Mouse (Mus musculus): Measurements from ENCODE around the gene Epha10.
"Not testable (repeated sequence)": the region's sequence is repeated elsewhere in the genome, so short reads cannot be mapped to it uniquely, and the experiment has no call there.

Epha10 gene

DNA sequence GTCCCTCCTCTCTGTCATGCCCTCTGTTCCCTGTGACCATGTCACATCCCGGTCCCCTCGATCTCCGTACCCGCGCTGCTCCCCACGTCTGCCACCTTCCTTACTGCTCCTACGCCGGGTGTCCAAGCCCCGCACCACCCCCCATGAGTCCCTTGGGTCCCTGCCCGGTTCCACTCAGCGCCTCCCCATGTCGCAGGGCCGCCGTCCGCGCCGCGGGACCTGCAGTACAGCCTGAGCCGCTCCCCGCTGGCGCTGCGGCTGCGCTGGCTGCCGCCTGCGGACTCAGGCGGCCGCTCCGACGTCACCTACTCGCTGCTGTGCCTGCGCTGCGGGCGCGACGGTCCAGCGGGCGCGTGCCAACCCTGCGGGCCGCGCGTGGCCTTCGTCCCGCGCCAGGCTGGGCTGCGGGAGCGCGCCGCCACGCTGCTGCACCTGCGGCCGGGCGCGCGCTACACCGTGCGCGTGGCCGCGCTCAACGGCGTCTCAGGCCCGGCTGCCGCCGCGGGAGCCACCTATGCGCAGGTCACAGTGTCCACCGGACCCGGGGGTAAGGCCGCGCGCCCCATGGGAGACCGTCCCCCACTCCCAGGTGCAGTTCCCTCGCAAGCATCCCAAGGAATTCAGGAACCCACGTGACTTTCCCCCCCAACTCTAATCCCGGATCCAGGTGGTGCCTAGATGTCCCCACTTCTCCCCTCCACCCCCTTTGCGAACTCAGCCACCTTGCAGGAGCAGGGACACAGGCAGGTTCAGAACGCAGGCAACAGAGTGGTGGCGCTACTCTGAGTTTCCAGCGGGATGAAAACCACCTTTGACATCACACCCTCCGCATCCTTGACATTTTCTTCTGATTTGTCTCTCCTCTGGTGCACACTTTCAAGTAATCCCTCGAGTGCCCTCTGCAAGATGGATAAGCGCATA, 14.1 kb downstream of the Epha10 start:
- no peak for DNase-seq

DNA sequence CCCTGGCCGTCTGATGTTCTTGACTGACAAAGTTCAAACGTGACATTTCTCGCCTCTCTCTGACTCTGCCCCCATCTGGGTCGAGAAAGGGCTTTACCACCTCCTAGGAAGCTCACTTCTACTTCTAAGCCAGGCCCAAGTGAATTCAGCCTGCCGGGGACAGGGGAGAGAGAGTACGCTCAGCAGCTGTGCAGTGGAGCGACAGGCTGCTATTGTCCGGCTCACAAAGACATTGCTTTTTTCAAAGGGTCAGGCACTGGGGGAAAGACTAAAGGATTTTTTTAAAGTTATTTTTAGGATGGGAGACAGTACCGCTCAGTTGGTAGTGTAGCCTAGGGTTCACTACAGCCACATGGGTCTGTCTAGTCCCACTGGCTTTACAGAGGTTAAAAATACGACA, 17.7 kb downstream of the Epha10 start:
- no peak for DNase-seq

DNA sequence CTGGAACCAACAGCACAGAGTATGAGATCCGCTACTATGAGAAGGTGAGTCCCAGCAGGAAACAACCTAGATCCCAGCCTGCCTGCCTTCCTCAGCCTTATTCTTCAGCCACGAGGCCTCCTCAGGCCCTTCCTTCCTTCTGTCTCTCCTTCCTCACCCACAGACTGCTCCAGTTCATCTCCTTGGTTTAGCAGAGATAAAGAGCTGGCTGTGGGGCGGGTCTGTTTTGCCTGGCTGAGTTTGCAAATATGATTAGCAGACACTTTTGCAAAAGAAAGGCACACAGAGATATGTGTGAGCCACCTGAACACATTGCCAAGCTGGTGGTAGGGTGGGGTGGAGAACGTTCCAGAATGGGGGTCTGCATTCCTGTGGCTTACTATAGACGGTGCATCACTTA, 19.2 kb downstream of the Epha10 start:
- DNase-seq, result no peak

DNA sequence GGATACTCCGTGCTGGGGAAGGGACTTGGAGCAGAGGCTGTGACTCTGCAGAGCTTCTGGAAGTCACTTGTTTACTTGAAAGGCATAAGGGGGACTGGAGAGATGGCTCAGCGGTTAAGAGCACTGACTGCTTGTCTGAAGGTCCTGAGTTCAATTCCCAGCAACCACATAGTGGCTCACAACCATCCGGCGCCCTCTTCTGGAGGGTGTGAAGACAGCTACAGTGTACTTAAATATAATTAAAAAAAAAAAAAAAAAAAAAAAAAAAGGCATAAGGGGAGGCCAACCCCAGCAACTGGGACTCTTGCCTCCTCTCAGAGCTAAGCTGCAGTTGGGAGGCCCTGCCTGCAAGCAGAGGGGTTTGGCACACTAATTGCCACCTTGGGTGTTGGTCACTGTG, 24.7 kb downstream of the Epha10 start:
- DNase-seq, result no peak

DNA sequence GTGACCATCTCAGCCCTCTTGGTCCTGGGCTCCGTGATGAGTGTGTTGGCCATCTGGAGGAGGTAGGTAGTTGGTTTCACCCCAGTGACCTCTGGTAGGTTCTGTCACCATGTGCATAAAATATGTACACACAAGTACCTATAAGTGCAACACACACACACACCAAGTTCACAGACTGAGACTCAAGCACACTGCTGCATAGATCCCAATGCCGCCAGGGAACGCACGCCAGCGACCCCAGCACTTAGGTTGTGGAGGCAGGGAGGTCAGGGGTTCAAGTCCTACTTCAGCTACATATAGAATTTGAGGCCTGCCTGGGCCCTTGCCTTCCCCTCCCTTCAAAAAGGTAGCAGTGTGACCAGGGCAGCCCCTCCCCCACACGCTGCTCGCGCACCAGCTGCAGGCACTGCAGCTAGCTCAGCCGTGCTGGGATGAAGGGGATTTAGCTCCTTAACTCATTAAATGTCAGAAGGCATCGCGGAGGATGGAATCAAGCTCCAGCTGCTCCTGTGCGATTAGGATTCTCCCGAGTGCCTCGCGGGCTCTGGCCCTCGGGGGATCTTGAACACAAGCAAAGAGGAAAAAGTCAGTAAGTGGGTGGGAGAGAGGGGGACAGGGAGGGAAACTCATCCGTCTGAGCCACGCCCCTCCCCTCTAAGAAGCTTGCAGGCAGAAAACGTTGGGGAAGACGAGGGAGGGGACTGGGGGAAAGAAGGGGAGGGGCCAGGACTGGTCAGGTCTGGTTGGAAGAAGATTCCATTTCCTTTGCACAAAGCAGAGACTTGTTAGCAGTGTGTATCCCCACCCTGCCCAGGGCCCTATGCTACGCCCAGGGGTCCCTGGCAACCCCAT, 25.5 kb downstream of the Epha10 start:
- no peak for DNase-seq

DNA sequence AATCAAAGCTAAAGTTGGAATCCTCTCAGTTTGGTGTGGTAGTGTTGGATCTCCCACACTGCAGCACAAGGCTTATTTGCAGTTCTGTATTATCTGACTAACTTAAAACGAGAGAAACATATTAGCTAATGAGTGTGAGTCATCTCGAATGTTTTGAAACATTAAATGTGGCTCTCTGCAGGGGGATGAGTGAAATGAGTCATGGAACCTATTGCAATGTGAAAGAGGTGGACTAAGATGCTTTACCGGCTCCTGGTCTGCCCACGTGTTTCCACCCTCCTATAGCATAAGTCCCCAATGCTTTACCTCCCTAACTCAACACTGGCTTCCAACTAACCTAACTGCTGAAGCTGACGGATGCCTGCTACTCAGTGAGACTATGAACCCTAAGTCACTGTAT, 47.4 kb downstream of the Epha10 start:
- no peak for DNase-seq

DNA sequence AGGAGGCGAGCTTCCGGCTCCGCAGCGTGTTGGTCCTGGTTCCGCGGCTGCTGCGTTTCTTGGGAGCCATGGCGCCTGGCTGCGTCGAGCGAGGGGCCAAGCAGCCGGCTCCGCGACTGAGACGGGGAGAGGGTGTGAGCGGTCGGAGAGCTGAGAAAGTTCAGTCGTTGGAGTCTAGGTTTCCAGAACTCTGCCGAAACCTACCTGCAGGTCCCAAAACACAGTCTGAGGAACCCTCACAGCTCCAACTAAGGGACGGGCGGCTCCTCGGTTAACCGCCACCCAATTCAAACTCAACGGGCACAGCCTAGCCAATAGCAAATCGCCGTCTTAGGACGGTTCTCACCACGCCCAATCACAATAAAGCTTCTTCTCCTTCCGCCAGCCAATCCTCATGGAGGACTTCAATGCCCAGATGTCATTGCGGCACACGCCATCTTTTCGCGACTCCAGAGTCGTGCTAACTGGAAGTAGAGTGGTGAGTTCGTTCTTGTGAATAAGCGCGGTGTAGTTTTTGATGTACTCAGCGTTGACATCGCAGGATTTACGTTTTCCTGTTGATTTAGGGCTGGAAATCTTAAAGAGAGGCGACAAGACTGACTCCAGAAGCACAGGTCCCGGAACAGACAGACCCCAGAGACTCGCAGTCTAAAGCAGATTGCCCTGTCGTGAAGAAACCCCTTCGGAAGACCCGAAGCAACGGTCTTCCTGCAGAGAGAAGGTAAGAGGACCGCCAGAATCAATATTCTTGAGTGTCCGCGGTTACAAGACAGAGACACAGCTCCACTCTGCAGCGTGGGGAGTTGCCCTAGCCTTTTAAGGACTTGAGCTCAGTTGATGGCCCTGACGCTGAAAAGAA, 56.1 kb downstream of the Epha10 start, which contains the start of gene 9930104L06Rik:
9930104L06Rik (plus strand) TSS at position 436 of the 859 bp plus-strand sequence.
- peak; percentile 85 to 88 for DNase-seq

DNA sequence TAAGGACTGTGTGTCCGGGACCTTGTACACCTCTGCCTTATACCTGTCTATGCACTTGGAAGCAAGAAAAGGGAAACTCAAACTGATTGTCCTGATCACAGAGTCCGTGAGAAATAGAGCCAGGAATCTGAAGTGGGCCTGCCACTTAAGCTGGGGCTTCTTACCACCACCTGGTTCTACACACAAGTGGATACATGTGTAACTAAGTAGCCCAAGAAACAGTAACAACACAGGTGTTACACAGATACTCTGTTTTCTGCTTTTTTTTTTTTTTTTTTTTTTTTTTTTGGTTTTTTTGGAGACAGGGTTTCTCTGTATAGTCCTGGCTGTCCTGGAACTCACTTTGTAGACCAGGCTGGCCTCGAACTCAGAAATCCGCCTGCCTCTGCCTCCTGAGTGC, 58.5 kb downstream of the Epha10 start, which contains the start of gene Cdca8:
Cdca8 (minus strand) TSS at position 101 of the 400 bp plus-strand sequence.
- not testable (repeated sequence) for DNase-seq

DNA sequence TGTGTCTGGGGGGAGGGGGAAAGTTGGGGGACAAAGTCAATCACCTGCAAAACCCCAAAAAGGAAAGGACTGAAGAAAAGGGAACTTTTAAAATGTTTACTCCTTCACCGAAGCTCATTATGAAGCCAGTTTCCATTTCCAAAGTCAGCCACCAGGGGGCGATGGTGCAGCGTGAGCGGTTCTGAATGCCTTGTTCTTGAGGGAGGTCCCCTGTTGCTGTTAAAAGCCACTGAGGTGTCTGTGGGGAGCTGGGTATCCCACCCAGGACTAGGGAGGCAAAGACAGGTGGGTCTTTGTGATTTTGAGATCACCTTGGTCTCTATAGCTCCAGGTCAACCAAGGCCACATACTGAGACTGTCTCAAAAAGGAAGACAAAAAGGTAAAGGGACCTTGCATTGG, 62.3 kb downstream of the Epha10 start:
- DNase-seq, result peak; percentile 52 to 79

DNA sequence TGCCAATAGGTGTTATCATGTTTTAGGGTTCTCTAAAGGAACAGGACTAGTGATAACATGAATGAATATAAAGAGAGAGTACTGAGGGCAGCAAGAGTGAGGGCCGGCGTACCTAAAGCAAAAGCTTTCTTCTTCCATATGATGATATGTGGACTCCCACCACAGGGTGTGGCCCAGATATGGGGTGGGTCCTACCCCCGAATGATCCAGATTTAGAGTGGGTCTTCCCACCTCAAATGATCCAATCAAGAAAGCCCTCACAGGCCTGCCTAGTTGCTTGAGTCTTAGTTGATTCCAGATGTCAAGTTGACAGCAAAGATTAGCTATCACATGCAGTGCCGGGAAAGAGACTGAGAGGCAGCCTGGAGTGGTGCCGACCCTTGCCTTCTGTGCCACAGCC, 63.1 kb downstream of the Epha10 start:
- no peak for DNase-seq

DNA sequence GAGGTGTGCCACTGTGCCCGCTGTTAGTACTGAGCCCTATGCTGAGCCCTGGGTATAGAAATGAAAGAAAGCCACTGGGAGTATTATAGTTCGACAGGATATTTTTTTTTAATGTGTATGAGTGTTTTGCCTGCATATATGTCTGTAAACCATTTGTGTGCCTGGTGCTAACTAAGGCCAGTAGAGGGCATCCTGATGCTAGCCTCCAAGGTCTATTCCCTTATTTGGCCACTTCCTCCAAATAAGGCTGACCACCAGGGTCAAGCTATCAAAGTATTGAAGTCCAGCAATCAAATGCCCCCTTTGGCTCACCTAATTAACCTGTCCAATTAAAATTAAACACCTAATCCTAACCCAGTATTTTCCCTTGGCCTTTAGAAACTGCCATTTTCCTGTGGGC, 64.3 kb downstream of the Epha10 start:
- no peak for DNase-seq

DNA sequence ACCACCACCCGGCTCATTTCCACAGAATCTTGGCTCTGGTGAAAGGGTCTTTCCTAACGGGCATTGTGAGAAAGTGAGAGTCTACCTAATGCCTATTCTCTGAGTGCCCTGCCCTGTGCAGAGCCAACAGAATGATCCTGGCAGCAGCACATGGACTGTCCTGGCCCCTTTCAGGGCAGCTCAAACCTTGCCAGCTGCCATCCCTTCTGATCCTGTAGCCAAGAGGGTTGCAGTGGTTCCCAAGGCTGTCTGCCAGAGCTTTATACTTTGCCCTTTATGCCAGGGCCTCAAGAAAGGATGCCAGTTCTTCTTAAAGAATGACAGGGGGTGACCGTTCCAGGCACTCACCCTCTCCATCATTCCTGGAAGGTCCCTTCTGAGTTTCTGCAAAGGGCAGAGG, 68.8 kb downstream of the Epha10 start:
- DNase-seq, result no peak

DNA sequence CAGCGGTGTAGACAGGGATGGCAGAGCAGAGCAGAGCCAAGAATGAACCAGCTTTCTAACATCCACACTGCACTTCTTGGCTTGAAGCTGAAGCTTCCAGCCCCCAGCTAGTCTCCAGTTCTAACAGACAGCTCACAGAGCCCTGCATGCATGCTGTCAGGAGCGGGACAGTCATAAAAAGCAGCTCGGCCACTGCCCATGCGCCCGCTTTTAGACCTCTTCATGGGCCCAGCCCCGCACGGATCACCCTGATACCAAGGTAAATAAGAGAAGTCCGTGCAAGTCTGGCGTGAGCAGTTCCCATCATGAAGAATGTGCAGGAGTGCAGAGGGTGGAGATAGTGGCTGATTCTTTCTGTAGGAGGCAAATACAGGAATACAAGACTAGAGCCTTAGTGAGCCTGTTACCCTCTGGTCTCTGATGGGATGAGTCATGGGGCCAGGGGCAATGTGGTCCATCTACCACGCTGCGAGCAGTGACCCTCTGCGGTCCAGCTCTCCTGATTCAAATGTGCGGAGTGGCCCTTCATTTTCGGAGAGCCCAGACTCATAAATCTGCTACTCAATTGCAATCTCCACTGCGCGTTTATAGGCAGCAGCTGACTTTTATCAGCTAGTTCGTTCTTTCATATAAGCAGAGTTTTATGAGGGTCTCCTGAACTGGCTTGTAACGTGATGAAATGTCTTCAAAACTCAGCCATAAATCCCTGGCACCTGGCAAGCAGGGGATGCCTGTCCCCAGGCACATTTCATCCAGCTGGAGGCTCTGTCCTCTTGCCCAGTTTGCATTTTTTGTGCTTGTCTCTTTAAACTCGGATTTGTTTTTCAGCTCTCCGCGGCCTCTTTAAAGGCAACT, 69.7 kb downstream of the Epha10 start:
- no peak for DNase-seq

DNA sequence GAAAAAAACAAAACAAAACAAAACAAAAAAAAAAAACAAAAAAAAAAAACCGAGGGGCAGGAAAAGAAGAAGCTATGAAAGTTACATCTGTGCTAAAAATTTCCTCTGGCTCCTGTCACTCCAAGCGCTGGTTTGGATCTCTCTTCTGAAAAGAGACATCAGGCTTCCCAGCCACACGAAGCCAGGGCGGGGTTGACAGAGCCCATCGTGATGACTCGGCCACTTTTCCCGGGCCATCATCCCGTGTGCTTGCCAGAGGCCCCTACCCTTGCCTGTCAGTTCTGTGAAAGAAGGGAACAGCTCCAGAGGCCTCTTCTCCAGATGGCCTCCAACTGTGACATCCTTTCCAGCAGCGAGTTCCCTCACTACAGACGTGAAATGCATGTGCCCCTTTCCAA, 70.3 kb downstream of the Epha10 start:
- no peak for DNase-seq

DNA sequence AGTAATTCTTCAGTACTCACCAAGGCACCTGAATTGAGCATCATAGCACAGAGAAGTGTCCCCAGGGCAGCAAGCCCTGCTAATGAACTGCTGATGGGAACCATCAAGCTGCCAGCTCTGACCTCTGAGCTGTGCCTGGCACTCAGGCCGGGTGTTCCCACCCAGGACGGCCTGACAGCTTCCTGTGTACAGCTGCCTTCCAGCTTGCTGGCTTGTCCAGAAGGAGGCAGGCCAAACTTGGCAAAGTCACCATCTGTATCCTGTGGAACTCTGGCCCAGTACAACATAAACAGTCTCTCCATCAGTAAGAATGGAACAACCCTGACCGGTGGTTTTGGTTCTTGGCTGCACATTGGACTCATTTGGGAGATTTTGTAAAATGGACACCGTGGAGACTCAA, 72.8 kb downstream of the Epha10 start:
- DNase-seq, result no peak

DNA sequence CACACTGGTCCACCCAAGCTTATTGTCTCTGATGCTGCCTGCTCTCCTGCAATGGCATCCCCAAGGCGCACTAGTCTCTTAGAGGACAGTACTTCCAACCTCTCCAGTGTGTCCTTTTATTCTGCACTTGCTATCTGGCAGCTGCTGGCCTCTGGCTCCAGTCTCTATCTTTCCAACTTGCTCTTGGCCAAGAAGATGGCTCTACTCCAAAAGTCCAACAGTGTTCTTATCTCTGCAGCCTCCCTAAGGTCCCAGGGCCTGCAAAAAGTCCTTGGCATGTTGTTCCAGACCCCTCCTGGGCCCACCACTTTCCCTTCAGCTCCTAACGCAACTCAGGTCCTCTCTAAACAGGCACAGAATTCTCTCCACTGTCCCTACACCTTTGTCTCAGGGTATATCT, 76.6 kb downstream of the Epha10 start:
- no peak for DNase-seq

DNA sequence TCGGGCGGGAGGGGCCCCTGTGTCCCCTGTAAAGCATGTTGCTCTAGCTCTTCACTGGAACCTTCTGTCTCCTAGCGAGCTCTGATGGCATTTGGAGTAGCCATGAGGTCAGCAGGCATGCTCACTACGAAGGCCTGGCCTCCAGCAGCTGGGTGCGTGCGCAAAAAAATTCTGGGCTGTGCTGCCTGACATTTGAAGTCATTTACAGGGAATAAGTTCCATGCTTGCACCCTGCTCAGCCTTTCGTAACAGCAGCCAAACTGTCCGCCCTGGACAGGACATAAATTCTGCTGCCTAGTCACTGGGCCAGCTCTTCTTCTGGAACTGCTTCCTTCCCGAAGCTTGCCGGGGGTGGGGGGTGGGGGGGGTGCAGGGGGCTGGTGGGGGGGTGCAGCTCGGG, 78.4 kb downstream of the Epha10 start:
- no peak for DNase-seq

DNA sequence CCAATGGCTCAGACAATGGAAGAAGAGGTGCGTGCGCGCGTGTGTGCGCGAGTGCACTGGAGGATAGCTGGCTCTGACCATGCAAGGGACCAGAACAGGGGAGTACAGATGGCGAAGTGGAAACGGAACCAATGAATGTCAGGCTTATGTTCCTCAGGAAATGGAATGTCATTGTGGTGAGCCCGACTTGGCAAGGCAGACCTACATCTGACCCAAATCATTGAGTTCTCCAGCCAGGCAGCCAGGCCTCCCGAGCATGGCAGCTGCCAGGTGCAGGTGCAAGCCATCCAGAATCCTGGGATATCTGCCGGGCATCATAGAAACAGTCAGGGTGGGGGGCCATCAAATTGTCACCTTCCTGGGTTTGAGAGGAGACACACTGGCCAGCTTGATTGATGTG, 80.2 kb downstream of the Epha10 start:
- DNase-seq, result no peak

DNA sequence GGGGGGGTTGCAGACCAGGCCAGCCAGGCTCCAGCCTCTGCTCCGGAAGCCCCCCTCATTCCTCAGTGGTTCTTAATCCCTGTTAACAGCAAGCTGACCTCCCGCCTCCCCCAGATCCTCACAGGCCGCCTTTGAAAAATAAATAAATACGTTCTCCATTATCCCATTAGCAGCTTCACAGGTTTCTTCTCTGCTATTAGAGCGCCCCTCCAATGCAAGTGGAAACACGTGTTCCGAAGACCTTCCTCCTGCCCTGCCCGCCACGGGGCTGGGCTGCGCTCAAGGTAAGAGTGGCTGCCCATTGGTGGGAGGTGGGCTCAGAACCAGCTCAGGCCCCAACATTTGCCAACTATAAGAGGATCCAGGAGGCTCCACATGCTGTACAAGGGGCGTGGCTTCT, 81.9 kb downstream of the Epha10 start:
- DNase-seq, result no peak

DNA sequence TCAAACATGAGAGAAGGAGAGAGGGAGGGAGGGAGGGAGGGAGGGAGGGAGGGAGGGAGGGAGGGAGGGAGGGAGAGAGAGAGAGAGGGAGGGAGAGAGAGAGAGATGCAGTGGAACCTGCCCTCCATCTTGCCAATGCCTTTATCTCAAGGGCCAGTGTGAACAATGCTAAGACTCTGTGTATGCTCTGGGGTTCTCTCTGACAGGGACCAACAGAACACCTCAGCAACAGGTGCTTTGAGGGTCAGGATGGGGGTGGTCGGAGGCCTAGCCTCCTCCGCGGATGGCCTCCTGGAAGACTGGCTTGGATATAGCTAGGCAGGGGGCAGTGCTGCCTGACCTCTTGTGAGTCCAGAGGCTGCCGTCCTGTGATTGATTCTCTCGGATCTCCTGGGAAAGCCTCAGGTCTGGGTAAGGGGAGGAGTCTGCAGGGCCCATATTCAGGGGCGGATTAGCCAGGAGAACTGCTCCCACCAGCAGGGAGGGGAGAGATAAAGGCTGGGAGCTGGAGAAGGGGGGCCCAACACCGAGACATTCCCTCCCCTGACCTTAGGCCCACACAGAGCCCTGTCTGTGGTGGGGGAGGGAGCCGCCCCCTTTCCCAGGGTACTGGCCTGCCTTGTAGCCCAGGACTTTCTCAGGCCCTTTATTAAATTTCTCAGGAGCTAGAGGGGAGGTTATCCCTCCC, 84.4 kb downstream of the Epha10 start:
- DNase-seq, result no peak
